In genomic region chr5:142896192-142896591, GRCm38 (mm10) we compare ENCODE assay signal across 9 mouse cellular contexts. TPM values are rescaled to one million over a fixed set of nuclear protein-coding genes. Genes with fewer than 3 reads are reported as not detected.
DNase-seq lines count a peak whose midpoint lies in the region; ATAC-seq and TF ChIP-seq lines count a peak whose summit lies in the region.
"Had no signal": no experiment of that assay in that cellular context is flagged by ENCODE, and none has a peak within 500 bp of the region (broad histone marks: within the 10 kb centered on the region; RNA-seq: fewer than 3 reads in every experiment).

No protein-coding gene starts in this region.

- no peak overlapping the region; the same call in 1 of the 2 replicates for H3K4me3 ChIP-seq in heart, adult 2 months
- 0 out of 2 replicates have a peak overlapping the region, but pooled peaks have one; percentile 79 for H3K4me3 ChIP-seq in midbrain, embryonic 12.5 days
- H3K4me3 ChIP-seq in midbrain, embryonic 14.5 days (replicated peaks; ENCODE audit: low read depth, low read length), result no peak overlapping the region
- no peak overlapping the region for H3K4me3 ChIP-seq in intestine, embryonic 14.5 days (ENCODE audit: low read depth, low read length)
- no peak overlapping the region for H3K4me3 ChIP-seq in stomach, postnatal 0 days (ENCODE audit: low read depth, low read length)

- H3K27me3 ChIP-seq in heart, adult 2 months (ENCODE audit: control insufficient read depth, insufficient read depth, low read length), result no peaks in the 10 kb centered on the region
- no peaks in the 10 kb centered on the region for H3K27me3 ChIP-seq in midbrain, embryonic 12.5 days
- H3K27me3 ChIP-seq in midbrain, embryonic 14.5 days (ENCODE audit: control insufficient read depth, insufficient read depth, low read length), result no peaks in the 10 kb centered on the region
- no peaks in the 10 kb centered on the region for H3K27me3 ChIP-seq in intestine, embryonic 14.5 days (replicated peaks; ENCODE audit: control insufficient read depth, insufficient read depth, low read length)
- no peaks in the 10 kb centered on the region for H3K27me3 ChIP-seq in stomach, postnatal 0 days (ENCODE audit: control insufficient read depth, insufficient read depth, low read length)

- H3K9ac ChIP-seq in heart, adult 2 months (ENCODE audit: low read depth, low read length), result no peak overlapping the region
- no peak overlapping the region for H3K9ac ChIP-seq in midbrain, embryonic 12.5 days (replicated peaks)
- H3K9ac ChIP-seq in midbrain, embryonic 14.5 days (replicated peaks; ENCODE audit: low read length), result no peak overlapping the region
- H3K9ac ChIP-seq in intestine, embryonic 14.5 days (ENCODE audit: low read length), result no peak overlapping the region
- no peak overlapping the region for H3K9ac ChIP-seq in stomach, postnatal 0 days (ENCODE audit: low read length)

- H3K27ac ChIP-seq in heart, adult 2 months, result no peak overlapping the region
- H3K27ac ChIP-seq in midbrain, embryonic 12.5 days (replicated peaks), result no peak overlapping the region
- H3K27ac ChIP-seq in midbrain, embryonic 14.5 days (replicated peaks; ENCODE audit: low read depth, low read length), result no peak overlapping the region
- H3K27ac ChIP-seq in intestine, embryonic 14.5 days (ENCODE audit: low read depth), result no peak overlapping the region
- H3K27ac ChIP-seq in stomach, postnatal 0 days (replicated peaks), result no peak overlapping the region

- no peak for TF ChIP-seq POLR2A in heart, adult 2 months (IDR thresholded peaks at IDR 0.05; ENCODE audit: insufficient read depth, low read depth, low read length)

- peaks cover 3% of the 10 kb centered on the region for H3K4me1 ChIP-seq in heart, adult 2 months (ENCODE audit: control insufficient read depth, insufficient read depth, low read length)
- peaks cover 23% of the 10 kb centered on the region for H3K4me1 ChIP-seq in midbrain, embryonic 12.5 days
- H3K4me1 ChIP-seq in midbrain, embryonic 14.5 days (ENCODE audit: control insufficient read depth, insufficient read depth, low read length), result peaks cover 17% of the 10 kb centered on the region
- H3K4me1 ChIP-seq in intestine, embryonic 14.5 days (replicated peaks; ENCODE audit: control insufficient read depth, insufficient read depth, low read length), result peaks cover 14% of the 10 kb centered on the region
- peaks cover 3% of the 10 kb centered on the region; the same call in 1 of the 2 replicates for H3K4me1 ChIP-seq in stomach, postnatal 0 days (replicated peaks; ENCODE audit: control insufficient read depth, insufficient read depth)

- peaks cover 4% of the 10 kb centered on the region; the same call in 1 of the 2 replicates for H3K79me2 ChIP-seq in heart, adult 2 months (replicated peaks; ENCODE audit: control insufficient read depth, insufficient read depth, low read length)

- H3K9me3 ChIP-seq in midbrain, embryonic 12.5 days, result no peaks in the 10 kb centered on the region
- no peaks in the 10 kb centered on the region for H3K9me3 ChIP-seq in midbrain, embryonic 14.5 days (ENCODE audit: control insufficient read depth, low read length)
- H3K9me3 ChIP-seq in intestine, embryonic 14.5 days (ENCODE audit: control insufficient read depth, low read length), result no peaks in the 10 kb centered on the region
- no peaks in the 10 kb centered on the region for H3K9me3 ChIP-seq in stomach, postnatal 0 days (ENCODE audit: control insufficient read depth, low read length)

- intact Hi-C loops in heart, adult 2 months (cut with DNase I), result no loop called here

- no peak overlapping the region for H3K4me2 ChIP-seq in midbrain, embryonic 12.5 days (replicated peaks)
- no peak overlapping the region for H3K4me2 ChIP-seq in midbrain, embryonic 14.5 days (ENCODE audit: low read length)
- peak overlapping the region; percentile 92; the same call in 1 of the 2 replicates for H3K4me2 ChIP-seq in intestine, embryonic 14.5 days (ENCODE audit: low read length)
- H3K4me2 ChIP-seq in stomach, postnatal 0 days (replicated peaks; ENCODE audit: low read depth), result no peak overlapping the region

- H3K36me3 ChIP-seq in heart, adult 2 months (ENCODE audit: control insufficient read depth, insufficient read depth, low read length), result no peaks in the 10 kb centered on the region; the same call in 1 of the 2 replicates
- peaks cover 23% of the 10 kb centered on the region for H3K36me3 ChIP-seq in midbrain, embryonic 12.5 days
- H3K36me3 ChIP-seq in midbrain, embryonic 14.5 days (ENCODE audit: control insufficient read depth, insufficient read depth, low read length), result peaks cover 23% of the 10 kb centered on the region
- peaks cover 27% of the 10 kb centered on the region for H3K36me3 ChIP-seq in intestine, embryonic 14.5 days (ENCODE audit: control insufficient read depth, insufficient read depth, low read length)
- peaks cover 10% of the 10 kb centered on the region for H3K36me3 ChIP-seq in stomach, postnatal 0 days (ENCODE audit: control insufficient read depth, insufficient read depth, low read length)

- peak; percentile 49 for TF ChIP-seq CTCF in heart, adult 2 months (IDR thresholded peaks at IDR 0.05)
- peak; percentile 51 for TF ChIP-seq CTCF in stomach, postnatal 0 days (IDR thresholded peaks at IDR 0.05; ENCODE audit: low read depth)

- 0 out of 2 replicates have a peak, but pooled peaks have one; percentile 22 for TF ChIP-seq EP300 in heart, adult 2 months (IDR thresholded peaks at IDR 0.05; ENCODE audit: insufficient read depth, low read depth, low read length)
- TF ChIP-seq EP300 in stomach, postnatal 0 days (optimal IDR thresholded peaks at IDR 0.05), result no peak

- ATAC-seq in midbrain, embryonic 12.5 days (ENCODE audit: low FRiP score, low read depth), result no peak
- no peak for ATAC-seq in midbrain, embryonic 14.5 days (ENCODE audit: low FRiP score, low TSS enrichment)
- ATAC-seq in intestine, embryonic 14.5 days (replicated peaks; ENCODE audit: low FRiP score, low TSS enrichment, low read depth), result no peak
- ATAC-seq in stomach, postnatal 0 days (ENCODE audit: low FRiP score, low TSS enrichment), result no peak

- WGBS in heart, adult 2 months, result 37% methylated on average over 10 of the region's 10 CpGs
- WGBS in midbrain, embryonic 12.5 days, result 88% methylated on average over 10 of the region's 10 CpGs
- 87% methylated on average over 10 of the region's 10 CpGs for WGBS in midbrain, embryonic 14.5 days
- WGBS in intestine, embryonic 14.5 days, result 79% methylated on average over 10 of the region's 10 CpGs
- WGBS in stomach, postnatal 0 days, result 62% methylated on average over 10 of the region's 10 CpGs

- DNase-seq in heart, adult 2 months, result no peak
- DNase-seq in heart, adult 18-20 months, result no peak
- DNase-seq in midbrain, embryonic 14.5 days, result no peak
- no peak for DNase-seq in intestine, embryonic 14.5 days (ENCODE audit: low spot score)
- no peak for DNase-seq in stomach, postnatal 0 days (ENCODE audit: low spot score)
- no peak for DNase-seq in spleen, adult 12 weeks (ENCODE audit: low spot score)
- no peak for DNase-seq in cerebellum, adult 11 months
- DNase-seq: kidney, postnatal 36 days had no signal

RNA-seq across cellular contexts. Expression of gene Fbxl18, which starts 1.0 kb away (rescaled TPM):
- 1 to 10 TPM; 4.0 to 4.5 TPM for total RNA-seq in heart, adult 2 months (2021)
- 6.9 and 7.6 TPM in 2 replicates for polyA plus RNA-seq in heart, adult 2 months (2012; rRNA removed)
- 1 to 10 TPM; 4.6 to 4.7 TPM for total RNA-seq in heart, adult 18-20 months (2021)
- polyA plus RNA-seq in midbrain, embryonic 12.5 days (2016; fragmentation: Nextera tagmentation; extraction: Ambion mirVana), result 27.7 and 28.9 TPM in 2 replicates
- 28.6 and 28.8 TPM in 2 replicates for polyA plus RNA-seq in midbrain, embryonic 14.5 days (2014; fragmentation: Nextera tagmentation; extraction: Ambion mirVana)
- polyA plus RNA-seq in intestine, embryonic 14.5 days (2014; fragmentation: Nextera tagmentation; extraction: Ambion mirVana), result 10.3 and 10.8 TPM in 2 replicates
- 5.0 and 5.3 TPM in 2 replicates for polyA plus RNA-seq in stomach, postnatal 0 days (2015; fragmentation: Nextera tagmentation; extraction: Ambion mirVana)

RNA-seq across cellular contexts. Expression of gene Actb, which starts 10.4 kb away (rescaled TPM):
- 100 to 1,000 TPM; 679 to 987 TPM for total RNA-seq in heart, adult 2 months (2021)
- 1,148 and 1,181 TPM in 2 replicates for polyA plus RNA-seq in heart, adult 2 months (2012; rRNA removed)
- total RNA-seq in heart, adult 18-20 months (2021), result 1,000 to 10,000 TPM in 1 of 2 experiments, 100 to 1,000 TPM in 1; 875 to 1,008 TPM
- polyA plus RNA-seq in midbrain, embryonic 12.5 days (2016; fragmentation: Nextera tagmentation; extraction: Ambion mirVana), result 12,547 and 14,098 TPM in 2 replicates
- 16,375 and 16,992 TPM in 2 replicates for polyA plus RNA-seq in midbrain, embryonic 14.5 days (2014; fragmentation: Nextera tagmentation; extraction: Ambion mirVana)
- 15,561 and 16,510 TPM in 2 replicates for polyA plus RNA-seq in intestine, embryonic 14.5 days (2014; fragmentation: Nextera tagmentation; extraction: Ambion mirVana)
- 14,823 and 16,187 TPM in 2 replicates for polyA plus RNA-seq in stomach, postnatal 0 days (2015; fragmentation: Nextera tagmentation; extraction: Ambion mirVana)

Comparison
In these comparisons a context has a peak if more than half of its experiments do, and no peak if none do; other contexts are left out.
1. RNA of gene Actb, which starts 10.4 kb away (polyA plus RNA-seq): 16,375 to 16,992 TPM in midbrain, embryonic 14.5 days, 14,823 to 16,187 TPM in stomach, postnatal 0 days, 15,561 to 16,510 TPM in intestine, embryonic 14.5 days and 12,547 to 14,098 TPM in midbrain, embryonic 12.5 days; 1,148 to 1,181 TPM in heart, adult 2 months; every median in the first group is over 10 times any median in the second.